Mouse (Mus musculus) heart, adult 8-10 months (tissue): ENCODE measurements around the gene Slc25a30. TPM values are rescaled to one million over a fixed set of nuclear protein-coding genes. Genes with fewer than 3 reads are reported as not detected.

ENCODE experiments used
- DNase-seq: peaks from one replicate; pipeline ENCODE4 v3.0.0; 2022; ENCODE audit warnings: low spot score
- total RNA-seq, 4 experiments: library from RNA; stranded (reverse); gene quantifications; 2 replicates each; pipeline ENCODE4 v1.2.4; 2022

Slc25a30 gene
- total RNA-seq, 4 experiments from 2014 or later: 11.0 to 13.3 (median 11.6) TPM

- DNase-seq: no peak
Observed at GRCm38 (mm10) chr14:75747960-75748359, 38.9 kb downstream of the Slc25a30 start.

- no peak for DNase-seq
Observed at GRCm38 (mm10) chr14:75741904-75742303, 44.9 kb downstream of the Slc25a30 start.

- DNase-seq: no peak
Observed at GRCm38 (mm10) chr14:75735597-75735996, 51.2 kb downstream of the Slc25a30 start.

GRCm38 (mm10) chr14:75732631-75733030, 54.2 kb downstream of the Slc25a30 start:
- peak; percentile 33 for DNase-seq

GRCm38 (mm10) chr14:75731361-75731760, 55.5 kb downstream of the Slc25a30 start:
- DNase-seq: no peak

GRCm38 (mm10) chr14:75728111-75728510, 58.7 kb downstream of the Slc25a30 start:
- no peak for DNase-seq

- no peak for DNase-seq
Observed at GRCm38 (mm10) chr14:75727046-75727445, 59.8 kb downstream of the Slc25a30 start.

GRCm38 (mm10) chr14:75722816-75723215, 64.0 kb downstream of the Slc25a30 start:
- DNase-seq: no peak

GRCm38 (mm10) chr14:75721977-75722563, 64.8 kb downstream of the Slc25a30 start:
- peak; percentile 50 for DNase-seq

- DNase-seq: peak; percentile 52
Observed at GRCm38 (mm10) chr14:75720121-75720520, 66.7 kb downstream of the Slc25a30 start.

- no peak for DNase-seq
Observed at GRCm38 (mm10) chr14:75716410-75716809, 70.4 kb downstream of the Slc25a30 start.

- no peak for DNase-seq
Observed at GRCm38 (mm10) chr14:75713661-75714060, 73.2 kb downstream of the Slc25a30 start.

- DNase-seq: no peak
Observed at GRCm38 (mm10) chr14:75712687-75713086, 74.2 kb downstream of the Slc25a30 start.

GRCm38 (mm10) chr14:75711731-75712130, 75.1 kb downstream of the Slc25a30 start:
- no peak for DNase-seq

Other genes with a start within 250 kb of the Slc25a30 start
- not detected for gene Spert, start 193.9 kb downstream of the Slc25a30 start, total RNA-seq
- gene Erich6b, start 144.8 kb downstream of the Slc25a30 start, total RNA-seq: not detected
- 10 to 100 TPM; 13.9 to 15.4 (median 14.6) TPM for gene Cog3, start 32.5 kb downstream of the Slc25a30 start, total RNA-seq
- 1,000 to 10,000 TPM; 2,668 to 3,319 (median 3,029) TPM for gene Tpt1, start 58.1 kb upstream of the Slc25a30 start, total RNA-seq
- gene Kctd4, start 168.0 kb upstream of the Slc25a30 start, total RNA-seq: not detected
- gene Gtf2f2, start 223.8 kb upstream of the Slc25a30 start, total RNA-seq: 10 to 100 TPM; 11.5 to 12.8 (median 11.9) TPM